Mouse (Mus musculus) c-Kit-positive CD71-positive TER-119-negative erythroid progenitor cells, embryonic 14.5 days (primary cell): ENCODE results near the gene Zfp260.
"Not testable (repeated sequence)": the region's sequence is repeated elsewhere in the genome, so short reads cannot be mapped to it uniquely, and the experiment has no call there.

Source experiments
- DNase-seq: peaks from one replicate; pipeline ENCODE4 v3.0.0-alpha.2; 2013; ENCODE audit warnings: low read depth

Zfp260 gene

GRCm38 (mm10) chr7:30094646-30095429 is at the start of gene Zfp260:
Zfp260 (plus strand) TSS chr7:30094777.
- DNase-seq = peak; percentile 80

GRCm38 (mm10) chr7:30048126-30048525 is 46.5 kb upstream of the Zfp260 start:
- DNase-seq = no peak

GRCm38 (mm10) chr7:30050882-30051548 is 43.6 kb upstream of the Zfp260 start, which contains the start of gene Zfp14:
Zfp14 (minus strand) TSS chr7:30051380.
- DNase-seq = peak; percentile 76

DNA sequence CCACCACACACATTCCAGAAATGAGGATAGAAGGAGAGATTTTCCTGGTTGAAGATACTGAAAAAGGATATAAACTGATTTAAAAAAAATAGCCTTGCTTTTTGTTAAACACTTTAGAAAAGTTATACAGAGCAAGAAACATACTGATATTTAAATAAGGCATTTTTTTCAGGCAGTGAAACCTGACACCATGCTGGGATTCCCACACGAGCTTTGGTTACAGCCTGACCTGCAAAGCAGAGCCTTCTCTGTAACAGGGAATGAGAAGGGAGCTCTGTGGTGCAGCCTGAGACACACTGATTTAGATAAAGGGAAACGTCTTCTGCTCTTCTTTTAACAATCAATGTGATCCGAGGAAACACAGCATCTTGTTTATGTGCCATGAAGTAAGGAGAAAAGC is 41.0 kb upstream of the Zfp260 start:
- DNase-seq = no peak

- DNase-seq = no peak
These were observed 34.2 kb upstream of the Zfp260 start for GRCm38 (mm10) chr7:30060341-30060740.

DNA sequence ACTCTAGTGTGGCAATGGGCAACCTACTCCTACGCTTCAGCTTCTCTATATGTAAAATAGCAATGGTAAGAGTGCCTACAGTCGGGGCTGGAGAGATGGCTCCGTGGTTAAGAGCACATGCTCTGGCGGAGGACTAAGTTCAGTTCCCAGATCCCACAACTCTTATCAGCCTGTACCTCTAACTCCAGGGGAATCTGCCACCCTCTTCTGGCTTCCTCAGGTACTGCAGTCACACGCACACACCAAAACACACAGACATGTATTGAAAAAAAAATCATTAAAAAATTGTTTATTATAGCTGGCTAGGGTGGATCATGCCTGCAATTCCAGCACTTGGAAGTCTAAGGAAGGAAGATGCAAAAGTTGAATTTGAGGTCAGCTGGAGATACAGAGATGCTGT is 32.1 kb upstream of the Zfp260 start:
- DNase-seq = peak; percentile 13

DNA sequence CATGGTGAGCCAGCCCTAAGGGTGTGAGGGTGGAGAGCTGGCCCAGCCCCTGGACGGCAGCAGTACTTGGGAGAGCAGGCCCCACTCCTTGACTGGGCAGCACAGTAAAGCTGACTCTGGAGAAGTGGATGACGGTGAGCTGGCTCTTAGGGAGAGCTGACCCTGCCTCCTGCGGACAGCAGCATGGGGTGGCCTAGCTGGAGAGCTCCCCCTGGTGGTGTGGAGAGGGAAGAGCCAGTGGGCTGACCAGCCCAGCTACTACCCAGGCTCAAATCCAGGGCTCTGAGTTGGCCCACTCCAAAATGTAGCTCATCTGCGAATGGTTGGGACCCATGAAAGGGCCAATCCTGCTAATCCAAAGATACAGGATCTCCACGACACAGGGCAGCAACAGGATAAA is 30.0 kb upstream of the Zfp260 start:
- no peak for DNase-seq

GRCm38 (mm10) chr7:30072146-30073028 is 22.2 kb upstream of the Zfp260 start, which contains the start of gene Zfp82:
Zfp82 (minus strand) TSS chr7:30072900.
- DNase-seq = peak; percentile 76

GRCm38 (mm10) chr7:30086524-30086923 is 8.1 kb upstream of the Zfp260 start:
- no peak for DNase-seq

DNA sequence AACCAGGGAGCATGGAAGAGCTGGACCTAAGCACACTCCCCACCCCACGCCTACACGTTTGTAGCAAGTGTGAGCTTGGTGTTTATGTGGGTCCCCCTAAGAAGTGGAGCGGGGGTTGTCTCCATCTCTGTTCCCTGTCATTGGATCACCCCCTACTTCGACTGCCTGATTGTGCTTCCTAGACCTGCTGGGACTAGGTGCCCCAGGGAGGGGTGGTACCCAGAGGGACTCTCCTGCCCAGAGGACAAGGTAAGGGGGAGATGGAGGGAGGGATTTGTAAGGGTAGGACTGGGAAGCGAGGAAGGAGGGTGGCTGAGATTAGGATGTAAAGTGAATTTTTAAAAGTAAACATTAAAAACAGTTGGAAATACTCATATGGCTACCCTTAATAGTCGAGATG is 5.2 kb upstream of the Zfp260 start:
- no peak for DNase-seq

DNA sequence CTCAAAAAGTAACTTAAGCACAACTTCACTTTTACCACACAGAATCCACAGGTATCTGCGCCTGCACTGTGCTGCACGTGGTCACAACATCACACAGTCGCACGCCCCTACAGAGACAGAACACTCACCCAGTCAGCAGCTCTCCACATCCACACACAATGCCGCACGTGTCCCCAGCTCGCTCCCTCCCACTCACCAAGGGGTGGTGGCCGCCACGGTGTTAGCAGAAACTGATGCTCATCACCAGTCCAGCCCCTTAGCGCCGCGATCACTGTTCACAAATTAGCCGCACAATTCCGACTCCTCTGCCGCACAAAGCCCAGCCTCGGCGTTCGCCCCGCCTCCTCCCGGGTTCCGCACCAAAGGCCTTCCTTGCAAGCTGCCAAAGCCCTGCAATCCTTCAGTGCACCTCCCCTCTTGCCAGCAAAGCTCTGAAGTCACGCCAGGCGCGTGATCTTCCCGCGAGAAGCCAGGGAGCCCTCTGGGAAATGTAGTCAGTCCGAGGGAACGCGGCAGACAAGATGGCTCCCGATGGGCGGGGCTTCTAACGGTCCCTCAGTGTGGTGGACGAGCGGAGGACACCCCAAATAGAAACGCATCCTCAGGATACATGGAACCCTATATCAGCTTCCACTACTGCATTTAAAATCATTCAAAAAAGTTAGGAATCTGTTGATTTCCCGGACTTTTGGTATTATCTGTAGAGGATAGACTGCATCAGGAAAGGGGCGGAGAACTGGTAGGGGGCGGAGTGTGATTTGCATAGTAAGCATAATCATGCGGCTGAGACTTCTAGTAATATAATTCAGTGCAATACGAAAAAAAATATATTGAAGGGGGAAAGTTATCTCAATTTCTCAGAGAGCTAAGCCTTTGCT is 4.2 kb upstream of the Zfp260 start, which contains the start of the genes Gm26920 and Zfp566:
Gene Gm26920, minus strand, starts transcription at position 319 of the 878 bp plus-strand sequence.
Gene Zfp566, minus strand, starts transcription at position 436 of the 878 bp plus-strand sequence.
- DNase-seq = peak; percentile 98

DNA sequence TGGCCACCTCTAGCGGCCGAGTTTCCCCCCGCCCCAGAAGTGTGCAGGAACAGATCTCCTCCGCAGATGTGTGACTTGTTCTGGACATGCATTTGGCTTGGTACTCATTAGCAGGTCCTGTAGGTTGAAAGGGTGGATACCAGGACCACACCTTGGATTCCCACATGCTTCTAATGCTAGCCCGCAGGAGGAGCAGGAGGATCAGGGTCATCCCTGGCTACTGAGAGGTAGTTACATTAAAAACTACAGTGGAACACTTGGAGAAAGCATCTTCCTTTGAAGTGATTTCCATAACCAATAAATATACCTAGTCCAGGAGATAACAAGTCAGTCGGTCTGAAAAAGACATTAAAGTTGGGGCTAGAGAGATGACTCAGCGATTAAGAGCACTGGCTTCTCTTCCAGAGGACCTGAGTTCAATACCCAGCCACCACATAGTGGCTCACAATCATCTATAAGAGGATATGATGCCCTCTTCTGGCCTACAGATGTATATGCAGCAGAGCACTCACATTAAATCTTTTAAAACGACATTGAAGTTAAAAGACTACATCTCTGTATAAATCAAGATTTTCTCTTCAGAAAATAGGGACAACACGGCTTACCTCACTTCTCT is 3.5 kb upstream of the Zfp260 start:
- DNase-seq = no peak

DNA sequence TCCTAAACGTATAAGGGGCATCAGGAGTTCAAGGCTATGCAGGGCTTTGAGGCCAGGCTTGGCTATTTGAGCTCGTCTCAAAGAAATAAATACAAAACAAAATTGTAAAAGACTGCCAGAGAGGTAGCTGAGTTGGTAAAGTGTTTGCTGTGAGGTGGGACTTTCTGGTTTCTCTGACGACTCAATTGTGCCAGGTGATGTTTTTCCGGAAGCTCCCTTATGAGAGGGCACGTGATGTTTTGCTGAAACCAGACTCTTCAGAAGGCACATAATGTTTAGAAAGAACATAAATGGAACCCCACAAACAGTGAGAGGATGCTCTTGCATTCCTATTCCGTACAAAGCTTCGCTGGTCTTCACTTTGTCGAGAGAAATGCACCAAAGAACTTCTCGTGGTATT is 1.9 kb upstream of the Zfp260 start:
- DNase-seq = no peak

DNA sequence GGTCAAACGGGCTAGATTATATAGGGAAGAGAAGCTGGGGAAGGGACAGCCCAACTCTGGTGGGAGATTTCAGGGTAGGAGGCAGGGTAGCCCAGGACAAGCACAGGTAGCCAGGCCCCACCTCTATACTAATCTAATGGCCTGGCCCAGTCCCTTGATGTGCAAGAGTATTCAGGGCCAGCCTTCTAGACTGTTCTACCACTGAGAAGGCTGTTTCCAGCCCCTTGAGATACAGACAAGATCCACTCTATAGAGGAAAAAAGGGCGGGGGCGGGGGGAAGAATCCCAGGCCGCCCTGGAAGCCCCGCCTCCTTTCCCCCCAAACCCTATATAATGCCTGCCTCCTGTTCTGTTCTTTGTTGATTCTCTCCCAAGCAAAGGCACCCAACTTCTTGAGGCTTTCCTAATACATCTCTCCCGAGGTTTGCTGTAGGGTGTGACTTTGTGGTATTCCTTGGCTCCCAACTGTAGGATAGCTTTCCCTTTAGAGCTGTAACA is 610 bp upstream of the Zfp260 start:
- no peak for DNase-seq

DNA sequence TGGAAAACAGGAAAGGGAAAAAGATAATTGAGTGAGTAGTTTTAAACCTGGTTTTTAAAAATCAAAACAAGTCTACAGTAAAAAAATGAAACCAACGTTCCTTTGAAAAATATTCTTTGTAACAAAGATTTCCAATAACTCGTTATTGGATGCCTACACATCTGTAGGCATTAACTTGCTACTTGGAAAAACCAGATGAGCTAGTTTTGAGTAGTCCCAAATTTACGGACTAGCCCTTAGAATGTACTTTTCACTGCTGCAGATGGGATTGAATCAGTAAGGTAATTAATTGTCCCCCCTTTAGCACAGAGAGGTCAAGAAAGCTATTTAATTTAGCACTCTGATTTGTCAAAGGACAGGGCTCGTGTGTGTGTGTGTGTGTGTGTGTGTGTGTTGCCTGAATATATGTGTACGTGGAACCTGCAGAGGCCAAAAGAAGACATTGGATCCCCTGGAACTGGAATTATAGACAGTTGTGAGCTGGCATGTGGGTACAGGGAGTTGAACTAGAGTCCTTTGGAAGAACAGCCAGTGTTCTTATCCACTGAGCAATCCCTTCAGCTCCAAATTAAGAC is 1.1 kb downstream of the Zfp260 start:
- no peak for DNase-seq

- DNase-seq = no peak
These were observed 4.7 kb downstream of the Zfp260 start for GRCm38 (mm10) chr7:30099297-30099696.

GRCm38 (mm10) chr7:30116076-30116475 is 21.5 kb downstream of the Zfp260 start:
- no peak for DNase-seq

DNA sequence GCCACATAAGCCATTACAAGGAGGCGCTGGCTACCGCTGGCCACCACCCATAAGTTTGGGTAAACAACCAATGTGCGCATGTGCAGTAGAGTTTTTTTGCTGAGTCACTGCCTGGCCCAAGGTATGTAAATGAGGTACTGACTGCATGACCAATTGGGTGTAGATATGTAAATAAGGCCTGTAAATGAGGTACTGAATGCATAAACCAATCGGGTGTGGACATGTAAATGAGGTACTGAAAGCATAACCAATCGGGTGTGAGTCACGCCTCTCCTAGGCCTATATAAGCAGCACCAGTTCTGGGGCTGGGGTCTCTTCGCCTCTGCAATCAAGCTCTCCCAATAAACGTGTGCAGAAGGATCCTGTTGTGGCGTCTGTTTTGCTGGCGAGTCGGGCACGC is 23.4 kb downstream of the Zfp260 start:
- DNase-seq = not testable (repeated sequence)

DNA sequence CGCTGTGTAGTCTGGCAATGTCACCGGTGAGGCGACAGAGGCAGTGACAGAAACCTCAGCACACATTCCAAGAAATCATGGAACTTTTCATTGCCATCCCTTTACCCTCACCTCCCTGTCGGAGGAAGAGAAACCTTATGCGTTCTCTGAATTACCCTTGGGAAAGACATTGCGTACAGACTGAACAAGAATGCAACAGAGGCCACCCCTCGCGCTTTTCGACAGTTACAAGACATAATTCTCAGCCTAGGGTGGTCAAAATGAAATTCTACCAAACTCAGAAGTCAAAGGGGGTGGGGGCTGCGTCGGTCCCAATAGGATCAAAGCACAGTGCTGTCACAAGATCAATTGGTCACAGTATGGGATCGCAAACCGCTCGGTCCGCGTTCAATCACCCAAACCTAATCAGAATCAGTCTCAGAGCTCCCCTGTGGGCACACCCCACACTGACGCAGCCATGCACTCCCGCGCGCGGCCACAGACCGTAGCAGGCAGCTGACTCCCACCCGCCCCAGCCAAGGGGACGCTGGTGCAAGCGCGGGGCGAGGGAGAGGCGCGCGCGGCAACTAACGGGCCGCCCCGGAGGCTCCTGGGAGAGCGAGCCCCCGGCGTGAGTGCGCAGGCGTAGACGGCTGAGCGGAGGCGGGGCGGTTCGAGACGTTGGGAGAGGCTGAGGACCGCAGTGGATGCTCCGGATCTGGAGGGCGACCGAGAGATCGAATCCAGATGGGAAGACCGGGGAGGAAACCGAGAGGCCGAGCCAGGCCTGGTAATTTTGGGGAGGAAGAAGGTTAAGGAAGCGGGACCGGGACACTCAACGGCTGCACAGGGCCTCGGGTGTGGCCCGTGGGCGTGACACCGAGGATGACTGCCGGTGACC is 27.0 kb downstream of the Zfp260 start, which contains the start of gene Zfp382:
Gene Zfp382, plus strand, starts transcription at position 635 of the 880 bp plus-strand sequence.
- DNase-seq = peak; percentile 79
